Mouse (Mus musculus) kidney, adult 2 months (tissue): ENCODE results near the gene C1rl.

Experiments used
- CTCF ChIP-seq: fragments of 200-500 bp; conservative IDR thresholded peaks from 2 replicates; pipeline ENCODE4 v1.5.1; 2011; ENCODE audit warnings: low read depth, mild to moderate bottlenecking, control low read depth, low read length, moderate library complexity, mixed read lengths; ENCODE audit not compliant: insufficient read depth, insufficient read length
- POLR2A ChIP-seq: fragments of 200-500 bp; IDR thresholded peaks from one replicate; pipeline ENCODE4 v1.6.1; 2011; ENCODE audit warnings: low read depth, low read length, control low read depth

DNA sequence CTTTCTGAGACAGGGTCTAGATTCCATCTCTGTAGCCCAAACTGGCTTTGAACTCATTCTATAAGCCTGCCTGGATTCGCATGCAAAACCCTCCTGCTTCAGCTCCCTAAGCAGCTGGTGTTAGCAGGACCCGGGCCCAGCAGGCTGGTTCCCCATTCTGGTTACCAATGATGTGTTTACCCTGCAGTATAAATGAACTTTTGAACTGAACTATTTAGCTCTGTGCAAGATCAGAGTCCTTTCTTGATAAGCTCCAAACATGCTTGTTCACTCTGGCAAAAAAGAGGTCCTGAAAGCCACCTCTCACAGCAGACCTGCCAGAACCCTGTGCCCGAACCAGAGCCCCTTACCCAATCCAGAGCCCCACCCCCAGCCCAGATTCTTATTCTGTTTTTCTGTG, 35.0 kb downstream of the C1rl start:
- TF ChIP-seq CTCF (no peak), POLR2A (no peak)
